ENCODE assay signal across 17 mouse cellular contexts in the genomic region with DNA sequence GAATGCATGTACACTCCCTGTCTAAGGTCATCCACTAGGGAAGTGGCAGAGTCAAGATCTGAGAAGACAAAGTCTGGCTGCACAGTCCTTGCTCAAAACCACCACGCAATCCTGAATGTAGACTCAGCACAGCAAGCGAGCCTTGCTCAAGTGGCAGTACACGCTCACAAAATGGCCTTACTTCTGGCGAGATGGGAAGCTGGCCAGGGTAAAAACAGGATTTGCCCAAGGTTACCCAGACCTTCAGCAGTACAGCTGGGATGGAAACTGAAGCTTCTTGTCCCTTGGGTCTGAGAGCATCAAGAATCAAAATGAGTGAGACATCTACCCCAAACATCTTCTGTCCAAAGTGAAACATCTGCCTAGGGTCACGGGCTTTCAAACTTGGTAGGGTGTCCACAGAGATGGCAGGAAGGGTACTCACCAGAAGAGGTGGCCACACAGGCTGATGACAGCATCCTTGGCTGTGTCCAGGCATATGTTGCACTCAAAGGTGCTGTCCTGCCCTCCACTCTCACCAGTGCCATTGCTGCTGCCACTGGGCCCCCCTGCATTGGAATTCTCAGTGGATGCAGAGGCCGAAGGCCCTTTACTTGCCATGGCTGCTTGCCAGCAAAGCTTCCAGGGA. TPM values are rescaled to one million over a fixed set of nuclear protein-coding genes. Genes with fewer than 3 reads are reported as not detected.
DNase-seq lines count a peak whose midpoint lies in the region.
"Had no signal": no experiment of that assay in that cellular context is flagged by ENCODE, and none has a peak within 500 bp of the region (broad histone marks: within the 10 kb centered on the region; RNA-seq: fewer than 3 reads in every experiment).

No protein-coding gene starts in this region.

- peak; percentile 65 to 88 for DNase-seq in adrenal gland, adult (ENCODE audit: inconsistent age in 2 of 2, low spot score in 1 of 2)
- DNase-seq in adrenal gland, postnatal 4 days (ENCODE audit: low spot score in 2 of 2), result no peak
- peak; percentile 56 for DNase-seq in ovary, adult 18-20 months (ENCODE audit: low spot score)
- no peak for DNase-seq in ovary, postnatal 14 days (ENCODE audit: low spot score)
- DNase-seq in adrenal gland, adult 8-10 months, result peak; percentile 72
- peak; percentile 62 to 65 for DNase-seq in adrenal gland, postnatal 36 days
- no peak for DNase-seq in layer of hippocampus, adult 9-11 months
- no peak for DNase-seq in frontal cortex, postnatal 25 days (ENCODE audit: low spot score in 2 of 2)
- DNase-seq: B cell, adult 2 months; cerebellum, adult 11 months; cerebellum, adult 8-10 months; cerebellum, postnatal 36 days; gastrocnemius, postnatal 36 days; heart, adult 18-20 months; heart, postnatal 10 days had no signal

RNA-seq across cellular contexts. Expression of a gene that starts 20.1 kb away (rescaled TPM):
- 10 to 100 TPM; 33.7 to 35.6 TPM for total RNA-seq in adrenal gland, postnatal 4 days (2021)
- 10 to 100 TPM; 34.8 to 45.3 (median 38.5) TPM for total RNA-seq in adrenal gland, adult 8-10 months (2022)
- total RNA-seq in adrenal gland, postnatal 36 days (2021), result 10 to 100 TPM; 30.8 to 42.9 TPM

RNA-seq across cellular contexts. Expression of a gene that starts 23.1 kb away (rescaled TPM):
- total RNA-seq in adrenal gland, postnatal 4 days (2021), result 10 to 100 TPM; 42.8 to 44.0 TPM
- 10 to 100 TPM; 19.4 to 36.8 (median 32.2) TPM for total RNA-seq in adrenal gland, adult 8-10 months (2022)
- 10 to 100 TPM; 15.6 to 25.4 TPM for total RNA-seq in adrenal gland, postnatal 36 days (2021)

RNA-seq across cellular contexts. Expression of a gene that starts 56.0 kb away (rescaled TPM):
- total RNA-seq in adrenal gland, postnatal 4 days (2021), result under 1 TPM; 0.20 to 0.22 TPM
- under 1 TPM; 0.17 to 0.59 (median 0.43) TPM for total RNA-seq in adrenal gland, adult 8-10 months (2022)
- under 1 TPM in 1 of 2 experiments, not detected in 1; 0.20 TPM for total RNA-seq in adrenal gland, postnatal 36 days (2021)
- total RNA-seq: gastrocnemius, adult 8-10 months; hematopoietic stem cell, adult 5-6 weeks had no signal

Comparison
In these comparisons a context has a peak if more than half of its experiments do, and no peak if none do; other contexts are left out.
1. DNase-seq: peak in adrenal gland, adult (2 of 2), ovary, adult 18-20 months (single experiment), adrenal gland, adult 8-10 months (single experiment) and adrenal gland, postnatal 36 days (2 of 2); none in adrenal gland, postnatal 4 days (0 of 2), ovary, postnatal 14 days (single experiment), layer of hippocampus, adult 9-11 months (single experiment) and frontal cortex, postnatal 25 days (0 of 2).